Mouse (Mus musculus) ES-E14 (cell line): Measurements from ENCODE around the gene Prtg. TPM values are rescaled to one million over a fixed set of nuclear protein-coding genes. Genes with fewer than 3 reads are reported as not detected.

ENCODE experiments used
- DNase-seq: peaks from one replicate; pipeline ENCODE4 v3.0.0-alpha.2; 2013; ENCODE audit warnings: low read depth, low spot score
- H3K27ac ChIP-seq: 2 replicates; pipeline ENCODE4 v1.5.1; 2012; ENCODE audit warnings: low read depth, mild to moderate bottlenecking, low read length, moderate library complexity, mixed read lengths; ENCODE audit not compliant: poor library complexity, insufficient read depth, severe bottlenecking
- H3K36me3 ChIP-seq: 2 replicates; pipeline ENCODE4 v1.6.1; 2012; ENCODE audit warnings: mild to moderate bottlenecking, low read length, moderate library complexity, mixed read lengths; ENCODE audit not compliant: control insufficient read depth, poor library complexity, insufficient read depth, severe bottlenecking
- H3K4me1 ChIP-seq, 2 experiments: fragments of 150-350 bp in 1 of 2; sonication (generic) in 1 of 2; 2 replicates each; pipeline ENCODE4 v1.6.1; 2012; ENCODE audit warnings: low read length in 2 of 2, mild to moderate bottlenecking in 1 of 2, mixed read lengths in 1 of 2; ENCODE audit not compliant: control insufficient read depth in 2 of 2, insufficient read depth in 2 of 2, poor library complexity in 1 of 2
- H3K4me3 ChIP-seq, 2 experiments: fragments of 150-350 bp in 1 of 2; sonication (generic) in 1 of 2; 2 replicates each; pipeline ENCODE4 v1.5.1; 2012; ENCODE audit warnings: low read length in 2 of 2, low read depth in 1 of 2, mild to moderate bottlenecking in 1 of 2, mixed read lengths in 1 of 2; ENCODE audit not compliant: insufficient read depth in 1 of 2, poor library complexity in 1 of 2, severe bottlenecking in 1 of 2
- H3K9ac ChIP-seq: 2 replicates; pipeline ENCODE4 v1.6.1; 2012; ENCODE audit warnings: low read depth, mild to moderate bottlenecking, low read length, mixed read lengths; ENCODE audit not compliant: poor library complexity, insufficient read depth, severe bottlenecking
- H3K9me3 ChIP-seq: fragments of 150-350 bp; sonication (generic); 2 replicates; pipeline ENCODE4 v1.6.1; 2012; ENCODE audit warnings: low read depth, mild to moderate bottlenecking, low read length; ENCODE audit not compliant: control insufficient read depth, insufficient read depth
- CHD2 ChIP-seq: IDR thresholded peaks from 2 replicates; pipeline ENCODE4 v1.6.1; 2014; ENCODE audit warnings: mild to moderate bottlenecking, low read depth, low read length, inconsistent platforms
- HCFC1 ChIP-seq: IDR thresholded peaks from 2 replicates; pipeline ENCODE4 v1.6.1; 2012; ENCODE audit warnings: low read length, inconsistent platforms, borderline replicate concordance; ENCODE audit not compliant: insufficient read depth
- MAFK ChIP-seq: IDR thresholded peaks from 2 replicates; pipeline ENCODE4 v1.6.1; 2014; ENCODE audit warnings: mild to moderate bottlenecking, low read depth, low read length, inconsistent platforms; ENCODE audit not compliant: insufficient read depth
- ZC3H11A ChIP-seq: IDR thresholded peaks from 2 replicates; pipeline ENCODE4 v1.6.1; 2012; ENCODE audit warnings: low read depth, mild to moderate bottlenecking, inconsistent platforms, low read length, borderline replicate concordance
- ZNF384 ChIP-seq: IDR thresholded peaks from 2 replicates; pipeline ENCODE4 v1.6.1; 2012; ENCODE audit warnings: low read depth, low read length, inconsistent platforms
- in situ Hi-C, 2 experiments: fragments of 600-800 bp; cut with MboI; formaldehyde crosslinking; loops; one replicate each; pipeline ENCODE4 v1.15.1; 2025; ENCODE audit warnings: low sequenced_read_pairs in 2 of 2, inconsistent platforms in 1 of 2; ENCODE audit not compliant: unreplicated experiment in 2 of 2
- total RNA-seq: library from RNA; depleted of rRNA; stranded (reverse); fragments of 300-350 nt; gene quantifications from 2 replicates; pipeline ENCODE4 v1.2.3, GENCODE M21; 2012

Gene Prtg
- total RNA-seq, 1 experiment, result 28.8 TPM

- no peak overlapping the region for H3K9ac ChIP-seq
- peak overlapping the region in 1 of 2 experiments; percentile 56; a peak in 1 of 4 replicates for H3K4me3 ChIP-seq
- H3K27ac ChIP-seq, result no peak overlapping the region
- DNase-seq, result peak; percentile 38
- TF ChIP-seq HCFC1 (no peak), ZNF384 (no peak), ZC3H11A (no peak), CHD2 (no peak), MAFK (no peak)
- H3K4me1 ChIP-seq, result peaks cover 2 to 3% of the 10 kb centered on the region in 2 experiments; a peak in 2 of 4 replicates
- in situ Hi-C loops, result no loop called here
- H3K9me3 ChIP-seq, result no peaks in the 10 kb centered on the region
- H3K36me3 ChIP-seq, result no peaks in the 10 kb centered on the region
These were observed 104.7 kb downstream of the Prtg start for GRCm38 (mm10) chr9:72911381-72911780.

GRCm38 (mm10) chr9:72913551-72913950 lies 106.9 kb downstream of the Prtg start:
- peaks cover 2% of the 10 kb centered on the region in 2 experiments; a peak in 1 of 4 replicates for H3K4me1 ChIP-seq
- peak overlapping the region in 1 of 2 experiments; percentile 27; a peak in 1 of 4 replicates for H3K4me3 ChIP-seq
- in situ Hi-C loops, result no loop called here
- no peaks in the 10 kb centered on the region for H3K36me3 ChIP-seq
- H3K9me3 ChIP-seq, result no peaks in the 10 kb centered on the region
- DNase-seq, result no peak
- H3K9ac ChIP-seq, result no peak overlapping the region
- no peak for TF ChIP-seq MAFK
- no peak for TF ChIP-seq ZNF384
- no peak for TF ChIP-seq CHD2
- no peak for TF ChIP-seq ZC3H11A
- no peak overlapping the region for H3K27ac ChIP-seq

GRCm38 (mm10) chr9:72915728-72916127 lies 109.1 kb downstream of the Prtg start:
- no peaks in the 10 kb centered on the region for H3K9me3 ChIP-seq
- H3K4me3 ChIP-seq, result no peak overlapping the region
- H3K9ac ChIP-seq, result no peak overlapping the region
- H3K4me1 ChIP-seq, result peaks cover 2% of the 10 kb centered on the region in 2 experiments; a peak in 1 of 4 replicates
- in situ Hi-C loops, result no loop called here
- no peak for DNase-seq
- H3K36me3 ChIP-seq, result no peaks in the 10 kb centered on the region
- no peak overlapping the region for H3K27ac ChIP-seq
- TF ChIP-seq ZC3H11A (no peak), HCFC1 (no peak), CHD2 (no peak), ZNF384 (no peak), MAFK (no peak)

- in situ Hi-C loops, result no loop called here
- Histone ChIP-seq H3K4me1 (peaks cover 0 to 1% of the 10 kb centered on the region in 2 experiments; a peak in 1 of 4 replicates), H3K9ac (no peak overlapping the region), H3K4me3 (no peak overlapping the region), H3K9me3 (no peaks in the 10 kb centered on the region), H3K27ac (no peak overlapping the region), H3K36me3 (no peaks in the 10 kb centered on the region)
- no peak for DNase-seq
- TF ChIP-seq HCFC1 (no peak), MAFK (no peak), ZC3H11A (no peak), CHD2 (no peak), ZNF384 (no peak)
These were observed 116.4 kb downstream of the Prtg start for GRCm38 (mm10) chr9:72923068-72923467.
